ENCODE assay signal across 8 mouse cellular contexts in genomic region chr2:69428116-69428515, GRCm38 (mm10). TPM values are rescaled to one million over a fixed set of nuclear protein-coding genes. Genes with fewer than 3 reads are reported as not detected.
DNase-seq lines count a peak whose midpoint lies in the region; ATAC-seq and TF ChIP-seq lines count a peak whose summit lies in the region.

No protein-coding gene starts in this region.

- no peak overlapping the region for H3ac ChIP-seq in C2C12 (ENCODE audit: control insufficient read depth, insufficient read length, low read depth)

- H3K4me2 ChIP-seq in heart, postnatal 0 days (ENCODE audit: low read depth, low read length): no peak overlapping the region
- no peak overlapping the region for H3K4me2 ChIP-seq in lung, embryonic 14.5 days

- H3K4me3 ChIP-seq in C2C12 (ENCODE audit: insufficient read depth, poor library complexity, severe bottlenecking): no peak overlapping the region
- no peak overlapping the region for H3K4me3 ChIP-seq in heart, postnatal 0 days (ENCODE audit: low read depth, low read length)
- H3K4me3 ChIP-seq in lung, embryonic 14.5 days (ENCODE audit: low read depth, low read length): no peak overlapping the region

- no peak for ATAC-seq in heart, postnatal 0 days (ENCODE audit: insufficient read depth, low read depth)
- ATAC-seq in lung, embryonic 14.5 days (ENCODE audit: insufficient read depth): peak; percentile 63

- H3K4me1 ChIP-seq in heart, postnatal 0 days (ENCODE audit: control insufficient read depth, insufficient read depth): no peaks in the 10 kb centered on the region
- H3K4me1 ChIP-seq in lung, embryonic 14.5 days (ENCODE audit: insufficient read depth): no peaks in the 10 kb centered on the region

- TF ChIP-seq EP300 in heart, postnatal 0 days (IDR thresholded peaks at IDR 0.05; ENCODE audit: low read depth): no peak

- H3K27ac ChIP-seq in heart, postnatal 0 days (ENCODE audit: low read depth): no peak overlapping the region
- H3K27ac ChIP-seq in lung, embryonic 14.5 days (ENCODE audit: low read depth): no peak overlapping the region

- H3K9me3 ChIP-seq in heart, postnatal 0 days (replicated peaks; ENCODE audit: control insufficient read depth, low read length): no peaks in the 10 kb centered on the region
- H3K9me3 ChIP-seq in lung, embryonic 14.5 days (ENCODE audit: low read depth, low read length): no peaks in the 10 kb centered on the region

- no peaks in the 10 kb centered on the region for H3K79me2 ChIP-seq in C2C12 (ENCODE audit: control insufficient read depth, insufficient read depth)

- no peaks in the 10 kb centered on the region for H3K27me3 ChIP-seq in C2C12 (ENCODE audit: control insufficient read depth, insufficient read depth, insufficient read length)
- H3K27me3 ChIP-seq in heart, postnatal 0 days (ENCODE audit: control insufficient read depth, insufficient read depth, low read length): no peaks in the 10 kb centered on the region
- no peaks in the 10 kb centered on the region for H3K27me3 ChIP-seq in lung, embryonic 14.5 days (ENCODE audit: insufficient read depth, low read length)

- TF ChIP-seq CTCF in C2C12 (IDR thresholded peaks at IDR 0.05; ENCODE audit: control insufficient read depth, insufficient read depth, insufficient read length): peak; percentile 51
- TF ChIP-seq CTCF in heart, postnatal 0 days (IDR thresholded peaks at IDR 0.05; ENCODE audit: low read depth): peak; percentile 85
- TF ChIP-seq CTCF in lung, embryonic 14.5 days (IDR thresholded peaks at IDR 0.05; ENCODE audit: low read depth): peak; percentile 90

- H3K36me3 ChIP-seq in C2C12 (ENCODE audit: control insufficient read depth, insufficient read depth): no peaks in the 10 kb centered on the region
- H3K36me3 ChIP-seq in heart, postnatal 0 days (replicated peaks; ENCODE audit: control insufficient read depth, insufficient read depth, low read length): no peaks in the 10 kb centered on the region
- H3K36me3 ChIP-seq in lung, embryonic 14.5 days (ENCODE audit: insufficient read depth): no peaks in the 10 kb centered on the region

- H3K9ac ChIP-seq in heart, postnatal 0 days (replicated peaks; ENCODE audit: low read depth, low read length): no peak overlapping the region
- H3K9ac ChIP-seq in lung, embryonic 14.5 days: no peak overlapping the region

- no peaks in the 10 kb centered on the region for H3K79me3 ChIP-seq in C2C12 (ENCODE audit: low read depth)

- DNase-seq in adrenal gland, adult 18-20 months (ENCODE audit: low spot score in 2 of 2): peak; percentile 66 to 67
- DNase-seq in embryo, embryonic 10.5 days (ENCODE audit: low spot score): peak; percentile 86
- peak; percentile 58 for DNase-seq in heart, postnatal 0 days (ENCODE audit: low spot score)
- DNase-seq in layer of hippocampus, adult 11-12 months (ENCODE audit: low spot score): peak; percentile 75
- peak; percentile 89 for DNase-seq in lung, embryonic 14.5 days
- DNase-seq in ovary, adult 18-20 months (ENCODE audit: low spot score): peak; percentile 5
- peak; percentile 73 for DNase-seq in thymus, postnatal 4 days

- WGBS in heart, postnatal 0 days: 28% methylated on average over 3 of the region's 3 CpGs
- 33% methylated on average over 3 of the region's 3 CpGs for WGBS in lung, embryonic 14.5 days

TF ChIP-seq in C2C12, 6 proteins besides CTCF, POLR2A, EP300 and RAD21:
- TF ChIP-seq USF1 (IDR thresholded peaks at IDR 0.05; ENCODE audit: low read depth): no peak
- no peak for TF ChIP-seq FOSL1 (IDR thresholded peaks at IDR 0.05; ENCODE audit: insufficient read depth, low read length, poor library complexity, severe bottlenecking)
- no peak for TF ChIP-seq MYOD1 (IDR thresholded peaks at IDR 0.05; ENCODE audit: control insufficient read depth, insufficient read length, low read depth)
- no peak for TF ChIP-seq CEBPB (IDR thresholded peaks at IDR 0.05; ENCODE audit: low read depth)
- no peak for TF ChIP-seq MYOG (IDR thresholded peaks at IDR 0.05; ENCODE audit: control insufficient read depth, extremely low read depth, insufficient read length)
- TF ChIP-seq MAX (IDR thresholded peaks at IDR 0.05): no peak

RNA-seq across cellular contexts. Expression of gene Dhrs9, which starts 47.9 kb away (rescaled TPM):
- polyA plus RNA-seq in C2C12 (2012; fragmentation: generic; extraction: Trizol): 0.97 TPM
- total RNA-seq in adrenal gland, adult 18-20 months (2021): 1 to 10 TPM; 2.1 to 2.9 TPM
- total RNA-seq in heart, postnatal 0 days (2014; rRNA removed; ENCODE audit: low replicate concordance): 0.04 TPM in 1 of 2 replicates, not detected in the other
- polyA plus RNA-seq in heart, postnatal 0 days (2015; fragmentation: Nextera tagmentation; extraction: Ambion mirVana): 0.03 and 0.05 TPM in 2 replicates
- polyA plus RNA-seq in lung, embryonic 14.5 days (2014; fragmentation: Nextera tagmentation; extraction: Ambion mirVana): not detected in 2 replicates

Comparison
In these comparisons a context has a peak if more than half of its experiments do, and no peak if none do; other contexts are left out.
1. DNase-seq: peak in every context shown above with its lines; median percentile 89 in lung, embryonic 14.5 days; 86 in embryo, embryonic 10.5 days; 75 in layer of hippocampus, adult 11-12 months; 73 in thymus, postnatal 4 days; 66 in adrenal gland, adult 18-20 months; 58 in heart, postnatal 0 days; 5 in ovary, adult 18-20 months.